Mouse (Mus musculus): ENCODE data around the gene Grik5.

DNA sequence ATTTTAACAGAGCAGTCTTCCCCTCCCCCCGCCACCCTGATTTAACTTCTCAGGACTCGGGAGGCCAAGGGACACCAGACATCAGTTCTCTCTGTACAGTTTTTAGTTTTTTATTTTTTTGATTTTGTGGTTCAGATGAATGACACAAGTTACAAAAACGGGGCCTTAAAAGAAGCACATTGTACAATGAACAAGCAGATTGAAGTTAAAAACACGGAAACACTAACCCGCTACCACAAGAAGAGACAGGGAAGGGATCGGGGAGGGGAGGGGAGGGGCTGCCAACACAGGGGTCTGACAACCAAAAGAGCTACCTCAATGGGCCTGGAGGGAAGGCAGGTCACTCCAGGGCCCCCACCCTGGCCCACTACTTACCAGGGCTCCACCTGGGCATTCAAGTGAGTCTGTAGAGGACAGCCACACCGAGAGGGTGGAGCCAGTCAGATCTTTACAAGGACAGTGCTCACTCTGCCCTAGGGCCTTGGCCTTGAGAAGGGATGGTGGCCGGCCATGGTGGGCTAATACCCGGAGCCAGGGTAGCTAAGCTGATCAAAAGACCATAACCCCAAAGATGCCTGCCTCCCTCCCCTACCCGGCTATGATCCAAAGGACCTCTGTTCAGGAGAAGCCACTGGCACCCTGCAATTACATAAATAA, 15.2 kb upstream of the Grik5 start:
- TF ChIP-seq POLR2A (IDR thresholded peaks at IDR 0.05; ENCODE audit: insufficient read depth, low read length): no peak
- no peak for TF ChIP-seq CTCF (IDR thresholded peaks at IDR 0.05; ENCODE audit: low read depth, low read length)
